Mouse (Mus musculus) ES-E14 (cell line): Measurements from ENCODE around the gene Slc39a11. TPM values are rescaled to one million over a fixed set of nuclear protein-coding genes. Genes with fewer than 3 reads are reported as not detected.

ENCODE experiments used
- DNase-seq: peaks from one replicate; pipeline ENCODE4 v3.0.0-alpha.2; 2013; ENCODE audit warnings: low read depth, low spot score
- H3K27ac ChIP-seq: 2 replicates; pipeline ENCODE4 v1.5.1; 2012; ENCODE audit warnings: low read depth, mild to moderate bottlenecking, low read length, moderate library complexity, mixed read lengths; ENCODE audit not compliant: poor library complexity, insufficient read depth, severe bottlenecking
- H3K36me3 ChIP-seq: 2 replicates; pipeline ENCODE4 v1.6.1; 2012; ENCODE audit warnings: mild to moderate bottlenecking, low read length, moderate library complexity, mixed read lengths; ENCODE audit not compliant: control insufficient read depth, poor library complexity, insufficient read depth, severe bottlenecking
- H3K4me1 ChIP-seq, 2 experiments: fragments of 150-350 bp in 1 of 2; sonication (generic) in 1 of 2; 2 replicates each; pipeline ENCODE4 v1.6.1; 2012; ENCODE audit warnings: low read length in 2 of 2, mild to moderate bottlenecking in 1 of 2, mixed read lengths in 1 of 2; ENCODE audit not compliant: control insufficient read depth in 2 of 2, insufficient read depth in 2 of 2, poor library complexity in 1 of 2
- H3K4me3 ChIP-seq, 2 experiments: fragments of 150-350 bp in 1 of 2; sonication (generic) in 1 of 2; 2 replicates each; pipeline ENCODE4 v1.5.1; 2012; ENCODE audit warnings: low read length in 2 of 2, low read depth in 1 of 2, mild to moderate bottlenecking in 1 of 2, mixed read lengths in 1 of 2; ENCODE audit not compliant: insufficient read depth in 1 of 2, poor library complexity in 1 of 2, severe bottlenecking in 1 of 2
- H3K9ac ChIP-seq: 2 replicates; pipeline ENCODE4 v1.6.1; 2012; ENCODE audit warnings: low read depth, mild to moderate bottlenecking, low read length, mixed read lengths; ENCODE audit not compliant: poor library complexity, insufficient read depth, severe bottlenecking
- H3K9me3 ChIP-seq: fragments of 150-350 bp; sonication (generic); 2 replicates; pipeline ENCODE4 v1.6.1; 2012; ENCODE audit warnings: low read depth, mild to moderate bottlenecking, low read length; ENCODE audit not compliant: control insufficient read depth, insufficient read depth
- CHD2 ChIP-seq: IDR thresholded peaks from 2 replicates; pipeline ENCODE4 v1.6.1; 2014; ENCODE audit warnings: mild to moderate bottlenecking, low read depth, low read length, inconsistent platforms
- HCFC1 ChIP-seq: IDR thresholded peaks from 2 replicates; pipeline ENCODE4 v1.6.1; 2012; ENCODE audit warnings: low read length, inconsistent platforms, borderline replicate concordance; ENCODE audit not compliant: insufficient read depth
- MAFK ChIP-seq: IDR thresholded peaks from 2 replicates; pipeline ENCODE4 v1.6.1; 2014; ENCODE audit warnings: mild to moderate bottlenecking, low read depth, low read length, inconsistent platforms; ENCODE audit not compliant: insufficient read depth
- ZC3H11A ChIP-seq: IDR thresholded peaks from 2 replicates; pipeline ENCODE4 v1.6.1; 2012; ENCODE audit warnings: low read depth, mild to moderate bottlenecking, inconsistent platforms, low read length, borderline replicate concordance
- ZNF384 ChIP-seq: IDR thresholded peaks from 2 replicates; pipeline ENCODE4 v1.6.1; 2012; ENCODE audit warnings: low read depth, low read length, inconsistent platforms
- in situ Hi-C, 2 experiments: fragments of 600-800 bp; cut with MboI; formaldehyde crosslinking; loops; one replicate each; pipeline ENCODE4 v1.15.1; 2025; ENCODE audit warnings: low sequenced_read_pairs in 2 of 2, inconsistent platforms in 1 of 2; ENCODE audit not compliant: unreplicated experiment in 2 of 2
- total RNA-seq: library from RNA; depleted of rRNA; stranded (reverse); fragments of 300-350 nt; gene quantifications from 2 replicates; pipeline ENCODE4 v1.2.3, GENCODE M21; 2012; rRNA removed

Gene Slc39a11
- total RNA-seq, 1 experiment = 17.0 TPM

DNA sequence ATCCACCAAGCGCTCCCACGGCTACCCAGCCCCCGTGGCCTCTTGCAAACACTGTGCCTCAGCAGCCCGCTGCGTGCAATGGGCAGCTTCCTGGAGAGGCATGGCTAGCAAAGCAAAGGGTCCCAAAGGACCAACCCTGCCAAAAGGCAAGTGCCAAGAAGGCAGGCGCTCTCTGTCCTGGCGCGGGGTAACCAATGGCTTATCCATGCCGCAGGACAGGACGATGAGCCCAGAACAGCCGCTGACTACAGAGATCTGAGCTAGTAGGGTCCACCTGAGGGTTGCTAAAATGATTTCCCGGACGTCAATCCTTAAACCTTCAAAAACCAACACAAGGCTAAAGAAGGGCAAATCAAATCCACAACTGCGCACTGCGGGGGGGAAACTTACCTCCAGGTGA is 449.0 kb downstream of the Slc39a11 start:
- peak overlapping the region; percentile 69 to 93 for H3K4me3 ChIP-seq
- in situ Hi-C loops = no loop called here
- no peak for DNase-seq
- peak overlapping the region; percentile 57 for H3K9ac ChIP-seq
- TF ChIP-seq ZNF384 = no peak
- TF ChIP-seq HCFC1 = no peak
- TF ChIP-seq MAFK = no peak
- no peak for TF ChIP-seq CHD2
- TF ChIP-seq ZC3H11A = no peak
- H3K36me3 ChIP-seq = no peaks in the 10 kb centered on the region
- no peak overlapping the region for H3K27ac ChIP-seq
- peaks cover 2 to 7% of the 10 kb centered on the region in 2 experiments; a peak in 1 of 4 replicates for H3K4me1 ChIP-seq
- H3K9me3 ChIP-seq = no peaks in the 10 kb centered on the region; the same call in 1 of the 2 replicates

DNA sequence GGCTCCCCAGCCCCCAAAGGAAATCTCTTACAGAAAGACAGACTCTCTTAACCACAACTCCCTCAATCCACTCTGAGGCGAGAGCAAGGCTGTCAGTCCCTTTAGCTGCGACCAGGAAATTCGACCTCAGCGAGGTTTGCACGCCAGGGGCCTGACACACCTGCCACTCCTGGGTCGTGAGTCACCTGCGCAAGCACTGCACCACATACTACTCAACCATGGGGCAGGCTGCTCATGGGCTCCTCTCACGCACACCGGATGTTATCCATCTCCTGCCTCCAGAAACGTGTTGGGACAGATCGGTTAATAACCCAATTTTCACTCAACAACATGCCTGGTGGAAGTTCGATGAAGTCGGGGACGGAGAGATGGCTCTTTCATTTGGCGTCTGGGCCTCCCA is 451.3 kb downstream of the Slc39a11 start:
- H3K36me3 ChIP-seq = no peaks in the 10 kb centered on the region
- H3K9me3 ChIP-seq = no peaks in the 10 kb centered on the region
- TF ChIP-seq ZNF384 (no peak), ZC3H11A (no peak), CHD2 (no peak)
- in situ Hi-C loops = loop anchor here in 1 of 2 experiments (25.0 kb wide), 1 partner anchor 439 kb away; the partner anchor contains the start of gene Cog1
- no peak overlapping the region for H3K27ac ChIP-seq
- H3K4me1 ChIP-seq = peaks cover 2 to 7% of the 10 kb centered on the region in 2 experiments; a peak in 1 of 4 replicates
- DNase-seq = no peak
- H3K9ac ChIP-seq = no peak overlapping the region
- H3K4me3 ChIP-seq = no peak overlapping the region

DNA sequence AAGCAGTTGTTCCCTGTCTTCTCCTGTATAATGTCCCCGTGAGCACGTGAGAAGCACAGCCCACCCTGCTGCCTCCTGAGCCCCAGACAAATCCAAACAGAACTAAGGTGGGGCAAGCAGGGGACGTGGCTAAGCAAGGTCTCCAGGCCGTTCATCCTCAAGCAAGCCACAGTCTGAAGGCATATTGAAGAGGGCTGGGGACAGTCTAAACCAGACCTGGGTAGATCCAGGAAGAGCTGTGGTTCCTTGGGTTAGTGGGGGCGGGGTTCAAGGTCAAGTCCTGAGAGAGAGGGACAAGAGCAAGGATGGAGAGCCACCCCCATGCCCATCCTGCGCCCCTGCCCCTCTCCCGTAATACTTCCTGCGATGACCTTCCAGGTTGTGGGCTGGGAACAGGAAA is 452.3 kb downstream of the Slc39a11 start:
- no peak for DNase-seq
- in situ Hi-C loops = loop anchor here in 1 of 2 experiments (25.0 kb wide), 1 partner anchor 440 kb away; the partner anchor contains the start of gene Cog1
- Histone ChIP-seq H3K9ac (no peak overlapping the region), H3K9me3 (no peaks in the 10 kb centered on the region), H3K4me3 (no peak overlapping the region), H3K36me3 (no peaks in the 10 kb centered on the region), H3K27ac (no peak overlapping the region), H3K4me1 (peaks cover 2 to 7% of the 10 kb centered on the region in 2 experiments; a peak in 1 of 4 replicates)
- TF ChIP-seq HCFC1 (no peak), MAFK (no peak)

DNA sequence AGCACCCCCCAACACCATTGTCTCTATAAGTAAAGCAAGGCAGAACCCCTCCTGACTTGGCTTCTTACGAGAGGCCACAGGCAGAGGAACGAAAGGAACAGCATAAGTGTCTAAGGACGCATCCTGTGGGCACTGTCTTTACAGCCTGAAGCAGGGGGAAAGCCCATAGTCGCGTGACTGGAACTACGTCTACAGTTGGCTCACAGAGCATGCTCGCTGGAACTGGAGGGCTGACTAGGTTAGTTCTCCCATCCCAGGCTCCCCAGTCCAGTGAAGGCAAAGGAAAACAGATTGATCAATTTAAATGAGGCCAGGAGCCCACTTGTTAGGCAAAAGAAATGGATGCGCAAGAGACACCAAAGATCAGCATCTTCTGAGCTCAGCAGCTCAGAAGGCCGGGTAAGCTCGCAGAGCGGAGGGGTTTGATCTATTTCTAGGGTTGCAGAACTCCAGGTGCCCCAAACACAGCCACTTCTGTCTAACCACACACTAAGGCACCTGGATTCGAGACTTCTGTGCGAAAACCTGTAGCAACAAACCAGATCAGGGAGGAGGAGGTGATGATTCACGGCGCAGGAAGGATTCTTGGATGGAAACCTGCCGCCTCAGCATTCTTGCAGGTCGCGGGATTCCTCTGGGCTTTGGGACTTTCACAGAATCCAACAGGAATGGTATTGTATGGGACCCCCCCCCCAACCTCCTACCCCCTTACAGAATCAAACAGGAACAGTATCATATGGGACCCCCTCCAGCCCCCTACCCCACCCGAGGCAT is 453.5 kb downstream of the Slc39a11 start:
- H3K27ac ChIP-seq = no peak overlapping the region
- no peak overlapping the region for H3K9ac ChIP-seq
- no peaks in the 10 kb centered on the region for H3K36me3 ChIP-seq
- H3K4me1 ChIP-seq = peaks cover 2 to 7% of the 10 kb centered on the region in 2 experiments; a peak in 1 of 4 replicates
- DNase-seq = no peak
- H3K4me3 ChIP-seq = no peak overlapping the region
- peak; percentile 85; the same call in 1 of the 2 replicates for TF ChIP-seq MAFK
- no peak for TF ChIP-seq CHD2
- H3K9me3 ChIP-seq = no peaks in the 10 kb centered on the region
- in situ Hi-C loops = loop anchor here in 1 of 2 experiments (25.0 kb wide), 1 partner anchor 441 kb away; the partner anchor contains the start of gene Cog1

Other genes with a start within 250 kb of the Slc39a11 start
- 0.45 and 0.90 TPM in 2 replicates for gene Sstr2, start 30.7 kb downstream of the Slc39a11 start, total RNA-seq
- 19.1 TPM in 2 replicates for gene Cog1, start 910 bp downstream of the Slc39a11 start, total RNA-seq
- gene Fam104a, start 34.1 kb upstream of the Slc39a11 start, total RNA-seq = 13.8 and 18.0 TPM in 2 replicates
- gene D11Wsu47e, start 34.3 kb upstream of the Slc39a11 start, total RNA-seq = 33.1 and 38.5 TPM in 2 replicates
- gene Cpsf4l, start 59.9 kb upstream of the Slc39a11 start, total RNA-seq = 19.6 and 35.0 TPM in 2 replicates
- gene Cdc42ep4, start 101.8 kb upstream of the Slc39a11 start, total RNA-seq = 17.8 and 20.7 TPM in 2 replicates